Mouse (Mus musculus): ENCODE data around the gene Nav2. TPM values are rescaled to one million over a fixed set of nuclear protein-coding genes. Genes with fewer than 3 reads are reported as not detected.

The Nav2 gene
- polyA plus RNA-seq, 1 experiment from 2014 or later, result 34.2 TPM

DNA sequence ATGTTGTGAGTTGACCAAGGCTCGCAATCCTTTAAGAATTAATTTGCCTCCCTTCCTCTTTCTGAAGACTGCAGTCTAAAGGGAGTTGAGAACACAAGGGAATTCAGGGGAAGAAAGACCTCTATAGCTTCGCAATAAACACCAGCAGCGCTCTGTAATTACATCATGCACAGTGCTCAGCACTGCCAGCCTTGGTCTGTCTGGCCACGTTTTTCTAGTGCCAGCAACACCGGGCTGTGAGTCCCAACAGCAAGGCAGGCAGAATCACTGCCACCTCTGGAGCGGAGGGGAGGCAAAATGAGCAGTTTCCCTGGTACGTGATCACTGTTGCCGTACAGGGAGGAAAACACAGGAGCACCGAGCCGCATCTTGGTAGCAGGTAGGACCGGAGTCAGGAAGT, 657.3 kb downstream of the Nav2 start:
- Histone ChIP-seq H3K9ac (ENCODE audit: low read length) (peak overlapping the region; percentile 30; the same call in 1 of the 2 replicates), H3K4me1 (ENCODE audit: control insufficient read depth, insufficient read depth, low read length) (peaks cover 35% of the 10 kb centered on the region), H3K27ac (ENCODE audit: low read length) (peak overlapping the region; percentile 77), H3K4me3 (ENCODE audit: low read length) (no peak overlapping the region), H3K36me3 (ENCODE audit: control insufficient read depth, insufficient read depth) (peaks cover 31% of the 10 kb centered on the region), H3K9me3 (replicated peaks; ENCODE audit: control insufficient read depth, low read length) (no peaks in the 10 kb centered on the region), H3K4me2 (ENCODE audit: low read depth, low read length) (no peak overlapping the region), H3K27me3 (ENCODE audit: control insufficient read depth, insufficient read depth, low read length) (no peaks in the 10 kb centered on the region)
- WGBS, result 63% methylated on average over 11 of the region's 11 CpGs
- ATAC-seq (replicated peaks; ENCODE audit: extremely low read depth, insufficient read depth, low FRiP score), result no peak

DNA sequence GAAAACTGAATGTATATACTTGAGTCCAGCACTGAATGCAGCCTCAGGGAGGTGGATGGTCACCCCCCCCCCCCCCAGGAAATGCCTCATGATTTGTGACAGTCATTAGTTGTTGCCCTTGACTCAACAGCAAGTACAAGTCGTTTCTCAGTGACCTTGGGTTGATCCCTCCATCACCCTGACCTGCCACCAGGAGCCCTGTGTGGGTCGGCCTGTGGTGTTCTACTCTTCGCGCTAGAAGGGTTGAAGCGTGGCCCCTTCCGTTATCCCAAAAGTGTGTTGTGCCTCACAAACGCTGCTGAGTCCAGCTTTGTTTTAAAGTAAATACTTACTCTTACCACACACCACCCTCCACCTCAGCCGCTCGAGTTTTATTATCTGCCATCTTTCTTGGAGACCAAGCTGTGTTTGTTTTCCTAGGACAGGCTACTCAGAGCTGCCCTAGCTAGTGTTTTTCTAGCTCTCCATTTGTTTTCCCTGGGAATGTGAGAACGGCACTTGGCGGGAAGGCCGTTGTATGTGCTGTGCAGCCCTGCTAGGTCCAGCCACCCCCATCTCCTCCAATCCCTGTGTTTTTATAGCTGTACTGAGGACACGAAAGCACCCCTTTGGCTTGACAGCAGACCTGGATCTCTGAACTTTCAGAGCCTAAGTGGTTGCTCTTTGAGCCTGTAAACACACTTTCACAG, 659.0 kb downstream of the Nav2 start:
- Histone ChIP-seq H3K9ac (ENCODE audit: low read length) (no peak overlapping the region), H3K4me3 (ENCODE audit: low read length) (no peak overlapping the region), H3K27me3 (ENCODE audit: control insufficient read depth, insufficient read depth, low read length) (no peaks in the 10 kb centered on the region), H3K27ac (ENCODE audit: low read length) (peak overlapping the region; percentile 15; the same call in 1 of the 2 replicates), H3K36me3 (ENCODE audit: control insufficient read depth, insufficient read depth) (peaks cover 41% of the 10 kb centered on the region), H3K9me3 (replicated peaks; ENCODE audit: control insufficient read depth, low read length) (no peaks in the 10 kb centered on the region), H3K4me1 (ENCODE audit: control insufficient read depth, insufficient read depth, low read length) (peaks cover 43% of the 10 kb centered on the region), H3K4me2 (ENCODE audit: low read depth, low read length) (no peak overlapping the region)
- ATAC-seq (replicated peaks; ENCODE audit: extremely low read depth, insufficient read depth, low FRiP score), result no peak
- WGBS, result 55% methylated on average over 13 of the region's 13 CpGs

GRCm38 (mm10) chr7:49569646-49570045, 661.1 kb downstream of the Nav2 start:
- Histone ChIP-seq H3K27me3 (ENCODE audit: control insufficient read depth, insufficient read depth, low read length) (no peaks in the 10 kb centered on the region), H3K36me3 (ENCODE audit: control insufficient read depth, insufficient read depth) (peaks cover 50% of the 10 kb centered on the region), H3K27ac (ENCODE audit: low read length) (no peak overlapping the region), H3K9me3 (replicated peaks; ENCODE audit: control insufficient read depth, low read length) (no peaks in the 10 kb centered on the region), H3K4me2 (ENCODE audit: low read depth, low read length) (no peak overlapping the region), H3K9ac (ENCODE audit: low read length) (no peak overlapping the region), H3K4me1 (ENCODE audit: control insufficient read depth, insufficient read depth, low read length) (peaks cover 30% of the 10 kb centered on the region), H3K4me3 (ENCODE audit: low read length) (no peak overlapping the region)
- WGBS, result 84% methylated on average over 7 of the region's 7 CpGs
- no peak for ATAC-seq (replicated peaks; ENCODE audit: extremely low read depth, insufficient read depth, low FRiP score)

- WGBS, result 71% methylated on average over 2 of the region's 2 CpGs
- peak; percentile 54 for ATAC-seq (replicated peaks; ENCODE audit: extremely low read depth, insufficient read depth, low FRiP score)
- H3K36me3 ChIP-seq (ENCODE audit: control insufficient read depth, insufficient read depth), result peaks cover 52% of the 10 kb centered on the region
Observed at GRCm38 (mm10) chr7:49571606-49572005, 663.1 kb downstream of the Nav2 start.

GRCm38 (mm10) chr7:49575226-49575625, 666.7 kb downstream of the Nav2 start:
- Histone ChIP-seq H3K9ac (ENCODE audit: low read length) (no peak overlapping the region), H3K4me1 (ENCODE audit: control insufficient read depth, insufficient read depth, low read length) (peaks cover 8% of the 10 kb centered on the region), H3K4me3 (ENCODE audit: low read length) (no peak overlapping the region), H3K9me3 (replicated peaks; ENCODE audit: control insufficient read depth, low read length) (no peaks in the 10 kb centered on the region), H3K4me2 (ENCODE audit: low read depth, low read length) (no peak overlapping the region), H3K27me3 (ENCODE audit: control insufficient read depth, insufficient read depth, low read length) (no peaks in the 10 kb centered on the region), H3K36me3 (ENCODE audit: control insufficient read depth, insufficient read depth) (peaks cover 63% of the 10 kb centered on the region), H3K27ac (ENCODE audit: low read length) (no peak overlapping the region)
- no peak for ATAC-seq (replicated peaks; ENCODE audit: extremely low read depth, insufficient read depth, low FRiP score)
- WGBS, result 91% methylated on average over 9 of the region's 9 CpGs

More at GRCm38 (mm10) chr7:49571606-49572005, 663.1 kb downstream of the Nav2 start:
- Histone ChIP-seq H3K9me3 (replicated peaks; ENCODE audit: control insufficient read depth, low read length) (no peaks in the 10 kb centered on the region), H3K27me3 (ENCODE audit: control insufficient read depth, insufficient read depth, low read length) (no peaks in the 10 kb centered on the region), H3K4me3 (ENCODE audit: low read length) (no peak overlapping the region), H3K9ac (ENCODE audit: low read length) (no peak overlapping the region), H3K27ac (ENCODE audit: low read length) (peak overlapping the region; percentile 63), H3K4me2 (ENCODE audit: low read depth, low read length) (no peak overlapping the region), H3K4me1 (ENCODE audit: control insufficient read depth, insufficient read depth, low read length) (peaks cover 10% of the 10 kb centered on the region)

GRCm38 (mm10) chr7:49577096-49577495, 668.6 kb downstream of the Nav2 start:
- 76% methylated on average over 2 of the region's 2 CpGs for WGBS
- H3K9ac ChIP-seq (ENCODE audit: low read length), result no peak overlapping the region
- H3K36me3 ChIP-seq (ENCODE audit: control insufficient read depth, insufficient read depth), result peaks cover 64% of the 10 kb centered on the region

GRCm38 (mm10) chr7:49581951-49582350, 673.4 kb downstream of the Nav2 start:
- Histone ChIP-seq H3K4me1 (ENCODE audit: control insufficient read depth, insufficient read depth, low read length) (no peaks in the 10 kb centered on the region), H3K4me2 (ENCODE audit: low read depth, low read length) (no peak overlapping the region), H3K27me3 (ENCODE audit: control insufficient read depth, insufficient read depth, low read length) (no peaks in the 10 kb centered on the region), H3K9me3 (replicated peaks; ENCODE audit: control insufficient read depth, low read length) (no peaks in the 10 kb centered on the region), H3K4me3 (ENCODE audit: low read length) (no peak overlapping the region), H3K9ac (ENCODE audit: low read length) (no peak overlapping the region), H3K36me3 (ENCODE audit: control insufficient read depth, insufficient read depth) (peaks cover 71% of the 10 kb centered on the region), H3K27ac (ENCODE audit: low read length) (no peak overlapping the region)
- 79% methylated on average over 2 of the region's 2 CpGs for WGBS
- ATAC-seq (replicated peaks; ENCODE audit: extremely low read depth, insufficient read depth, low FRiP score), result no peak

More at GRCm38 (mm10) chr7:49577096-49577495, 668.6 kb downstream of the Nav2 start:
- no peaks in the 10 kb centered on the region for H3K9me3 ChIP-seq (replicated peaks; ENCODE audit: control insufficient read depth, low read length)
- H3K27me3 ChIP-seq (ENCODE audit: control insufficient read depth, insufficient read depth, low read length), result no peaks in the 10 kb centered on the region
- ATAC-seq (replicated peaks; ENCODE audit: extremely low read depth, insufficient read depth, low FRiP score), result no peak
- H3K4me3 ChIP-seq (ENCODE audit: low read length), result no peak overlapping the region
- H3K4me1 ChIP-seq (ENCODE audit: control insufficient read depth, insufficient read depth, low read length), result no peaks in the 10 kb centered on the region
- no peak overlapping the region for H3K27ac ChIP-seq (ENCODE audit: low read length)
- no peak overlapping the region for H3K4me2 ChIP-seq (ENCODE audit: low read depth, low read length)

GRCm38 (mm10) chr7:49582551-49582950, 674.0 kb downstream of the Nav2 start:
- H3K9me3 ChIP-seq (replicated peaks; ENCODE audit: control insufficient read depth, low read length), result no peaks in the 10 kb centered on the region
- ATAC-seq (replicated peaks; ENCODE audit: extremely low read depth, insufficient read depth, low FRiP score), result no peak
- 65% methylated on average over 7 of the region's 7 CpGs for WGBS
- no peak overlapping the region for H3K9ac ChIP-seq (ENCODE audit: low read length)
- no peaks in the 10 kb centered on the region for H3K4me1 ChIP-seq (ENCODE audit: control insufficient read depth, insufficient read depth, low read length)
- no peaks in the 10 kb centered on the region for H3K27me3 ChIP-seq (ENCODE audit: control insufficient read depth, insufficient read depth, low read length)
- H3K4me2 ChIP-seq (ENCODE audit: low read depth, low read length), result no peak overlapping the region
- H3K4me3 ChIP-seq (ENCODE audit: low read length), result no peak overlapping the region
- H3K27ac ChIP-seq (ENCODE audit: low read length), result no peak overlapping the region
- H3K36me3 ChIP-seq (ENCODE audit: control insufficient read depth, insufficient read depth), result peaks cover 70% of the 10 kb centered on the region

DNA sequence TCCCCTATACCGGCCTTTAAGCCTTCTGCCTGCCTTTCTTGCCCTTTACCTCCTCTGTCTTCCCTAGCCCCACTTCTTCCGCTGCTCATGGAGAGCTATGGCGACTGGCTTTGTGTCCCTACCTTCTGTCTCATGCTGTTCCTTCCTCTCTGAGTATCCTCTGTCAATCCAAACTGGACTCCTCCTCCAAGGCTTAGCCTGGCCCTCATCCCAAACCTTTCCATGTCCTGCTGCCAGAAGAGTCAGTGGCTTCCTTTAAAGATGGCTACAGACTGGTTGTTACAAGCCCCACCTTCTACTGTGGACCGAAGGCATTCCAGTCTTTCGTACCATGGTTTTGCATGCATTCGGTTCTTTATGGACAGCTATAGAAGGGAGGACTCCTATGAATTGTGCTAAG, 674.7 kb downstream of the Nav2 start:
- no peak for ATAC-seq (replicated peaks; ENCODE audit: extremely low read depth, insufficient read depth, low FRiP score)
- H3K4me2 ChIP-seq (ENCODE audit: low read depth, low read length), result no peak overlapping the region
- peaks cover 69% of the 10 kb centered on the region for H3K36me3 ChIP-seq (ENCODE audit: control insufficient read depth, insufficient read depth)
- no peaks in the 10 kb centered on the region for H3K27me3 ChIP-seq (ENCODE audit: control insufficient read depth, insufficient read depth, low read length)
- no peaks in the 10 kb centered on the region for H3K9me3 ChIP-seq (replicated peaks; ENCODE audit: control insufficient read depth, low read length)
- no peak overlapping the region for H3K9ac ChIP-seq (ENCODE audit: low read length)
- H3K27ac ChIP-seq (ENCODE audit: low read length), result no peak overlapping the region
- 92% methylated on average over 6 of the region's 6 CpGs for WGBS
- no peak overlapping the region for H3K4me3 ChIP-seq (ENCODE audit: low read length)
- H3K4me1 ChIP-seq (ENCODE audit: control insufficient read depth, insufficient read depth, low read length), result no peaks in the 10 kb centered on the region

Data from heart, embryonic 16.5 days (tissue).